Mouse (Mus musculus) megakaryocyte, embryonic 14.5 days (primary cell): Measurements from ENCODE around the gene Ssu2.

ENCODE experiments used
- FLI1 ChIP-seq: IDR thresholded peaks from 2 replicates; pipeline ENCODE4 v1.6.1; 2012; ENCODE audit warnings: low read length, inconsistent platforms, mixed read lengths
- GATA1 ChIP-seq: IDR thresholded peaks from 3 replicates; pipeline ENCODE4 v1.6.1; 2012; ENCODE audit warnings: mixed read lengths, low read length, inconsistent platforms, borderline replicate concordance

GRCm38 (mm10) chr6:112359341-112359740 lies 28.5 kb downstream of the Ssu2 start:
- TF ChIP-seq FLI1 (no peak), GATA1 (no peak)
